Mouse (Mus musculus): Measurements from ENCODE around the gene Ginm1.
A peak's percentile ranks its signal among the peaks of the same experiment; 100 is the strongest.

Gene Ginm1

GRCm38 (mm10) chr10:7792751-7793385 is at the start of gene Ginm1, which contains the start of gene Ppil4:
Ginm1 (minus strand) TSS chr10:7792824.
Ppil4 (plus strand) TSS chr10:7792891.
- DNase-seq, result peak; percentile 92 to 95

GRCm38 (mm10) chr10:7841571-7842080 is 49.0 kb upstream of the Ginm1 start:
- peak in 1 of 2 experiments; percentile 45 for DNase-seq

GRCm38 (mm10) chr10:7840785-7841184 is 48.2 kb upstream of the Ginm1 start:
- DNase-seq, result no peak

- DNase-seq, result no peak
These were observed 47.7 kb upstream of the Ginm1 start for GRCm38 (mm10) chr10:7840353-7840733.

- DNase-seq, result peak; percentile 75 to 80
These were observed 47.1 kb upstream of the Ginm1 start for GRCm38 (mm10) chr10:7839551-7840352.

- DNase-seq, result no peak
These were observed 46.3 kb upstream of the Ginm1 start for GRCm38 (mm10) chr10:7838874-7839421.

- DNase-seq, result no peak
These were observed 45.4 kb upstream of the Ginm1 start for GRCm38 (mm10) chr10:7838036-7838435.

GRCm38 (mm10) chr10:7837446-7837845 is 44.8 kb upstream of the Ginm1 start:
- no peak for DNase-seq

GRCm38 (mm10) chr10:7836902-7837301 is 44.3 kb upstream of the Ginm1 start:
- no peak for DNase-seq

GRCm38 (mm10) chr10:7834671-7835225 is 42.1 kb upstream of the Ginm1 start:
- DNase-seq, result peak; percentile 67 to 71

GRCm38 (mm10) chr10:7833377-7834165 is 40.9 kb upstream of the Ginm1 start:
- peak; percentile 78 for DNase-seq

GRCm38 (mm10) chr10:7832171-7832676 is 39.6 kb upstream of the Ginm1 start, which contains the start of gene Zc3h12d:
Zc3h12d (plus strand) TSS chr10:7832470.
- DNase-seq, result peak; percentile 63 to 66

- no peak for DNase-seq
These were observed 33.5 kb upstream of the Ginm1 start for GRCm38 (mm10) chr10:7826106-7826505.

GRCm38 (mm10) chr10:7825281-7825665 is 32.6 kb upstream of the Ginm1 start:
- DNase-seq, result no peak

GRCm38 (mm10) chr10:7824663-7825280 is 32.1 kb upstream of the Ginm1 start:
- DNase-seq, result peak; percentile 42 to 47

GRCm38 (mm10) chr10:7821981-7822380 is 29.4 kb upstream of the Ginm1 start:
- DNase-seq, result no peak

GRCm38 (mm10) chr10:7820171-7820570 is 27.5 kb upstream of the Ginm1 start:
- DNase-seq, result no peak

GRCm38 (mm10) chr10:7819603-7820002 is 27.0 kb upstream of the Ginm1 start:
- DNase-seq, result no peak

- no peak for DNase-seq
These were observed 26.5 kb upstream of the Ginm1 start for GRCm38 (mm10) chr10:7819156-7819555.

- no peak for DNase-seq
These were observed 26.1 kb upstream of the Ginm1 start for GRCm38 (mm10) chr10:7818676-7819075.

GRCm38 (mm10) chr10:7816476-7816875 is 23.9 kb upstream of the Ginm1 start:
- DNase-seq, result no peak

GRCm38 (mm10) chr10:7809937-7810336 is 17.3 kb upstream of the Ginm1 start:
- peak; percentile 75 to 79 for DNase-seq
